In the genomic region with DNA sequence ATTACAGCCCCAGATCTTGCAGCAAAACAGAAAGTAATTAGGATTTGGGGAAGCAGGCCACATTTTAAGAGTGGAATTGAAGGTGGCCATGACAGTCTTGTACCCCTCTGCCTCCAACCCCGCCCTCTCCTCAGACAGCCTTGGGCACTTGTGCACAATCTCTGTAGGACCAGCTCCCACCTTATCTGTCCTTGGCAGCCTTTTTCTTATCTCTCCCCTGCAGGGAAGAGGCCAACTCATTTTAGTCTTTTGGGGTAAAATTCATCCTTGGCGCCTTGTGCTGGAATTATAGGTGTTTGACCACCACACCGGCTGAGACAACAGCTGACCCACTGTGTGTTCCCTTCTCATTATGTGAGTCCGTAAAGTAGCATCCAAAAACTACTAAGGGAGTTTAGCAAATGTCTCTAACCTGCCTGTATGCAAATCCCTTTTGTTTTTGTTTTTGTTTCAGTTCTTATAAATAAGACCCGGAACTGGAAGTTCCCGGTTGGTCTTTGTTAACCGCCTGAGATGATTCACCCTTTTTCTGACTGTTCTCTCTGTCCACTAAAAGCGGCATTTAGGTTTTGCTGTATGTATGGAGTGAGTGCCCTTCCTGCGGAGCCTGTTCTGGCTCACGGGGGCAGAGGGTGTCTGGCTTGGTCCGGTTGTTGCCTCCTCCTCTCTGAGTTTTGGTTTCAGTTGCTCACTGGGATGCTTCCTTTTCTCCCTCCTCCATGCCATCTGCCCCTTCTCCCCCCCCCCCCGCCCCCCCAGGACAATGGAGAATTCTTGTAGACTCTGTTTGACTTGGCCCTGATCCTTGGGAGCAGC, we compare ENCODE assay signal across 11 mouse cellular contexts.
DNase-seq lines count a peak whose midpoint lies in the region; ATAC-seq and TF ChIP-seq lines count a peak whose summit lies in the region.
"Had no signal": no experiment of that assay in that cellular context is flagged by ENCODE, and none has a peak within 500 bp of the region (broad histone marks: within the 10 kb centered on the region; RNA-seq: fewer than 3 reads in every experiment).

No protein-coding gene starts in this region.

- dilution Hi-C loops in CH12.LX (cut with MboI; ENCODE audit: extremely low pct_ligation_motif_present, extremely low pct_unique_long_range_greater_than_20kb, low sequenced_read_pairs) = no loop called here

- no peaks in the 10 kb centered on the region for H3K9me3 ChIP-seq in heart, embryonic 11.5 days (replicated peaks; ENCODE audit: control insufficient read depth, low read length)
- H3K9me3 ChIP-seq in CH12.LX (replicated peaks; ENCODE audit: low read length) = no peaks in the 10 kb centered on the region
- H3K9me3 ChIP-seq in liver, embryonic 16.5 days (replicated peaks; ENCODE audit: control insufficient read depth, low read length) = no peaks in the 10 kb centered on the region
- H3K9me3 ChIP-seq: midbrain, embryonic 12.5 days had no signal

- DNase-seq in heart, adult 18-20 months = no peak
- DNase-seq in CH12.LX (ENCODE audit: extremely low read depth) = no peak
- peak; percentile 78 for DNase-seq in c-Kit-negative CD71-positive TER-119-positive erythroid progenitor cells, embryonic 14.5 days (ENCODE audit: low read depth, low spot score)
- no peak for DNase-seq in urinary bladder, postnatal 4 days (ENCODE audit: low spot score in 2 of 2)
- no peak for DNase-seq in cerebellum, adult 8-10 months
- no peak for DNase-seq in left cerebral cortex, adult 18-20 months (ENCODE audit: low spot score in 2 of 2)
- DNase-seq: cerebellum, adult 11 months; thymus, postnatal 36 days had no signal

- in situ Hi-C loops in CH12.LX (cut with MboI; ENCODE audit: low pct_ligation_motif_present, low pct_unique_long_range_greater_than_20kb, low sequenced_read_pairs) = loop anchor here (5.0 to 10.0 kb wide), 2 partner anchors 75 to 127 kb away; no protein-coding TSS in a partner anchor

- ATAC-seq in heart, embryonic 11.5 days (replicated peaks; ENCODE audit: insufficient number of reproducible peaks, low FRiP score, low TSS enrichment) = peak; percentile 86
- ATAC-seq in liver, embryonic 16.5 days (ENCODE audit: low read depth) = peak; percentile 99

- no peak for TF ChIP-seq CTCF in CH12.LX (conservative IDR thresholded peaks at IDR 0.05 in 1 of 2, IDR thresholded peaks at IDR 0.05 in 1 of 2; ENCODE audit: low read depth in 2 of 2, low read length in 2 of 2)

- H3K36me3 ChIP-seq in heart, embryonic 11.5 days (ENCODE audit: control insufficient read depth, insufficient read depth, low read length) = no peaks in the 10 kb centered on the region
- H3K36me3 ChIP-seq in CH12.LX (replicated peaks in 1 of 2; ENCODE audit: control insufficient read depth in 1 of 2, insufficient read depth in 1 of 2, low read length in 1 of 2) = peaks cover 32 to 56% of the 10 kb centered on the region in 2 experiments
- H3K36me3 ChIP-seq in liver, embryonic 16.5 days (ENCODE audit: control insufficient read depth, insufficient read depth) = no peaks in the 10 kb centered on the region
- H3K36me3 ChIP-seq: midbrain, embryonic 12.5 days had no signal

- no peaks in the 10 kb centered on the region for H3K27me3 ChIP-seq in heart, embryonic 11.5 days (ENCODE audit: control insufficient read depth, insufficient read depth, low read length)
- no peaks in the 10 kb centered on the region for H3K27me3 ChIP-seq in CH12.LX (replicated peaks)
- H3K27me3 ChIP-seq in liver, embryonic 16.5 days (ENCODE audit: control insufficient read depth, insufficient read depth, low read depth, low read length) = no peaks in the 10 kb centered on the region

- H3K4me1 ChIP-seq in heart, embryonic 11.5 days (ENCODE audit: control insufficient read depth, insufficient read depth, low read length) = peaks cover 15% of the 10 kb centered on the region
- H3K4me1 ChIP-seq in CH12.LX (ENCODE audit: control insufficient read depth in 1 of 2, insufficient read depth in 2 of 2) = peaks cover 33 to 57% of the 10 kb centered on the region in 2 experiments
- H3K4me1 ChIP-seq in liver, embryonic 16.5 days (ENCODE audit: control insufficient read depth, low read depth, low read length) = peaks cover 36% of the 10 kb centered on the region
- H3K4me1 ChIP-seq: midbrain, embryonic 12.5 days had no signal

- H3K79me2 ChIP-seq in CH12.LX (replicated peaks; ENCODE audit: control insufficient read depth, extremely low read depth, insufficient read depth, poor library complexity, severe bottlenecking) = peaks cover 72% of the 10 kb centered on the region

- TF ChIP-seq EP300 in CH12.LX (IDR thresholded peaks at IDR 0.05; ENCODE audit: low read length) = no peak; the same call in 1 of the 2 replicates

- peak overlapping the region; percentile 27 for H3K4me3 ChIP-seq in heart, embryonic 11.5 days (ENCODE audit: low read depth, low read length)
- H3K4me3 ChIP-seq in CH12.LX (replicated peaks in 1 of 3; ENCODE audit: low read depth in 2 of 3, low read length in 2 of 3, poor library complexity in 1 of 3) = peak overlapping the region; percentile 9 to 52 (median 36)
- peak overlapping the region; percentile 45 for H3K4me3 ChIP-seq in liver, embryonic 16.5 days (ENCODE audit: low read depth, low read length)
- H3K4me3 ChIP-seq: midbrain, embryonic 12.5 days had no signal

- no peak overlapping the region; the same call in 1 of the 2 replicates for H3K27ac ChIP-seq in heart, embryonic 11.5 days (ENCODE audit: low read depth, low read length)
- H3K27ac ChIP-seq in CH12.LX (ENCODE audit: insufficient read depth, low read depth) = peak overlapping the region; percentile 42
- H3K27ac ChIP-seq in liver, embryonic 16.5 days (ENCODE audit: low read length) = peak overlapping the region; percentile 65
- H3K27ac ChIP-seq: midbrain, embryonic 12.5 days had no signal

- H3K4me2 ChIP-seq in heart, embryonic 11.5 days = peak overlapping the region; percentile 32
- peak overlapping the region; percentile 84 for H3K4me2 ChIP-seq in CH12.LX (ENCODE audit: insufficient read depth, low read depth, poor library complexity, severe bottlenecking)
- H3K4me2 ChIP-seq in liver, embryonic 16.5 days (ENCODE audit: low read depth, low read length) = peak overlapping the region; percentile 68
- H3K4me2 ChIP-seq: midbrain, embryonic 12.5 days had no signal

- TF ChIP-seq RAD21 in CH12.LX (IDR thresholded peaks at IDR 0.05; ENCODE audit: low read depth, low read length) = no peak

- H3K9ac ChIP-seq in heart, embryonic 11.5 days (ENCODE audit: low read depth, low read length) = no peak overlapping the region
- H3K9ac ChIP-seq in CH12.LX (ENCODE audit: insufficient read depth, low read depth) = peak overlapping the region; percentile 54
- peak overlapping the region; percentile 60 for H3K9ac ChIP-seq in liver, embryonic 16.5 days (ENCODE audit: low read depth, low read length)
- H3K9ac ChIP-seq: midbrain, embryonic 12.5 days had no signal

- 33% methylated on average over 11 of the region's 12 CpGs for WGBS in heart, embryonic 11.5 days (ENCODE audit: insufficient replicate concordance)
- WGBS in liver, embryonic 16.5 days (ENCODE audit: insufficient replicate concordance) = 22% methylated on average over 11 of the region's 12 CpGs

- TF ChIP-seq POLR2A in CH12.LX (IDR thresholded peaks at IDR 0.05; ENCODE audit: low read depth, low read length) = no peak

TF ChIP-seq in CH12.LX, 34 proteins besides CTCF, POLR2A, EP300 and RAD21 (continues in another document):
- TF ChIP-seq SIN3A (IDR thresholded peaks at IDR 0.05; ENCODE audit: low read length) = 0 out of 2 replicates have a peak, but pooled peaks have one; percentile 47
- no peak for TF ChIP-seq NELFE (IDR thresholded peaks at IDR 0.05; ENCODE audit: low read depth, low read length)
- no peak for TF ChIP-seq USF1 (IDR thresholded peaks at IDR 0.05; ENCODE audit: low read depth, low read length)
- TF ChIP-seq JUND (conservative IDR thresholded peaks at IDR 0.05; ENCODE audit: low read depth, low read length) = no peak
- TF ChIP-seq MAZ (IDR thresholded peaks at IDR 0.05; ENCODE audit: low read depth, low read length) = no peak
- TF ChIP-seq ZMIZ1 (IDR thresholded peaks at IDR 0.05; ENCODE audit: low read depth, low read length) = no peak
- no peak for TF ChIP-seq MAX (IDR thresholded peaks at IDR 0.05; ENCODE audit: low read length)
- no peak for TF ChIP-seq MAFK (IDR thresholded peaks at IDR 0.05; ENCODE audit: insufficient replicate concordance, low read length)
- TF ChIP-seq CHD2 (IDR thresholded peaks at IDR 0.05; ENCODE audit: low read length) = no peak
- no peak; the same call in 1 of the 2 replicates for TF ChIP-seq CHD1 (IDR thresholded peaks at IDR 0.05; ENCODE audit: low read depth, low read length)
- no peak for TF ChIP-seq MYC (IDR thresholded peaks at IDR 0.05; ENCODE audit: low read depth, low read length)
- TF ChIP-seq TBP (conservative IDR thresholded peaks at IDR 0.05; ENCODE audit: low read depth, low read length) = no peak
- TF ChIP-seq TCF12 (IDR thresholded peaks at IDR 0.05; ENCODE audit: low read depth, low read length) = no peak
- TF ChIP-seq KAT2A (IDR thresholded peaks at IDR 0.05; ENCODE audit: insufficient replicate concordance, low read length) = no peak
- no peak for TF ChIP-seq POLR2AphosphoS2 (IDR thresholded peaks at IDR 0.05; ENCODE audit: low read depth, low read length)
- TF ChIP-seq IRF4 (IDR thresholded peaks at IDR 0.05; ENCODE audit: low read depth, low read length) = peak; percentile 47; the same call in 1 of the 2 replicates
- TF ChIP-seq E2F4 (IDR thresholded peaks at IDR 0.05; ENCODE audit: insufficient replicate concordance, low read depth, low read length) = no peak
- TF ChIP-seq NRF1 (IDR thresholded peaks at IDR 0.05; ENCODE audit: low read depth, low read length) = no peak
- no peak for TF ChIP-seq UBTF (IDR thresholded peaks at IDR 0.05; ENCODE audit: low read depth, low read length)
- no peak for TF ChIP-seq MEF2A (IDR thresholded peaks at IDR 0.05; ENCODE audit: borderline replicate concordance, low read depth, low read length)
- TF ChIP-seq BHLHE40 (IDR thresholded peaks at IDR 0.05; ENCODE audit: low read depth, low read length) = 0 out of 2 replicates have a peak, but pooled peaks have one; percentile 16
- peak; percentile 30 for TF ChIP-seq ZKSCAN1 (IDR thresholded peaks at IDR 0.05; ENCODE audit: borderline replicate concordance, low read depth, low read length)
- TF ChIP-seq ETS1 (conservative IDR thresholded peaks at IDR 0.05; ENCODE audit: low read depth, low read length) = 0 out of 2 replicates have a peak, but pooled peaks have one; percentile 30
- TF ChIP-seq USF2 (conservative IDR thresholded peaks at IDR 0.05; ENCODE audit: low read depth, low read length) = 0 out of 2 replicates have a peak, but pooled peaks have one; percentile 4
- TF ChIP-seq JUN (IDR thresholded peaks at IDR 0.05; ENCODE audit: insufficient read depth, low read depth, low read length) = no peak
- TF ChIP-seq PAX5 (IDR thresholded peaks at IDR 0.05; ENCODE audit: low read length) = no peak
- no peak for TF ChIP-seq SMC3 (IDR thresholded peaks at IDR 0.05; ENCODE audit: low read depth, low read length)
- no peak for TF ChIP-seq MXI1 (IDR thresholded peaks at IDR 0.05; ENCODE audit: low read depth, low read length)

Comparison
In these comparisons a context has a peak if more than half of its experiments do, and no peak if none do; other contexts are left out.
1. H3K4me2 ChIP-seq: peak in every context shown above with its lines; median percentile 84 in CH12.LX; 68 in liver, embryonic 16.5 days; 32 in heart, embryonic 11.5 days.